Mouse (Mus musculus) CH12.LX (cell line): ENCODE data around the gene Borcs6. TPM values are rescaled to one million over a fixed set of nuclear protein-coding genes. Genes with fewer than 3 reads are reported as not detected.

ENCODE experiments used
- DNase-seq: peaks from one replicate; pipeline ENCODE4 v3.0.0-alpha.2; 2013; ENCODE audit errors: extremely low read depth
- H3K27ac ChIP-seq: 2 replicates; pipeline ENCODE4 v1.5.1; 2012; ENCODE audit warnings: low read depth, mild to moderate bottlenecking, control low read depth, moderate library complexity; ENCODE audit not compliant: insufficient read depth
- H3K27me3 ChIP-seq: replicated peaks from 2 replicates; pipeline ENCODE3; 2012; ENCODE audit warnings: inconsistent platforms
- H3K36me3 ChIP-seq, 2 experiments: replicated peaks in 1 of 2; 2 replicates each; pipeline versions ENCODE3 to v1.6.1; 2012; ENCODE audit warnings: inconsistent platforms in 1 of 2, low read length in 1 of 2, mild to moderate bottlenecking in 1 of 2, mixed read lengths in 1 of 2, moderate library complexity in 1 of 2; ENCODE audit not compliant: control insufficient read depth in 1 of 2, insufficient read depth in 1 of 2
- H3K4me1 ChIP-seq, 2 experiments: 2 replicates each; pipeline ENCODE4 v1.6.1; 2012; ENCODE audit warnings: inconsistent platforms in 1 of 2, moderate library complexity in 1 of 2; ENCODE audit not compliant: insufficient read depth in 2 of 2, control insufficient read depth in 1 of 2
- H3K4me2 ChIP-seq: 2 replicates; pipeline ENCODE4 v1.6.1; 2012; ENCODE audit warnings: low read depth, mild to moderate bottlenecking, control low read depth; ENCODE audit not compliant: poor library complexity, insufficient read depth, severe bottlenecking
- H3K4me3 ChIP-seq, 3 experiments: fragments of 150-350 bp in 1 of 3; sonication (generic) in 1 of 3; replicated peaks in 1 of 3; 2 replicates each; pipeline versions ENCODE3 to v1.5.1; 2011 to 2012; ENCODE audit warnings: low read depth in 2 of 3, low read length in 2 of 3, mild to moderate bottlenecking in 2 of 3, moderate library complexity in 2 of 3, control low read depth in 1 of 3, improper control_type of control experiment in 1 of 3, inconsistent platforms in 1 of 3, mixed read lengths in 1 of 3; ENCODE audit not compliant: poor library complexity in 1 of 3
- H3K79me2 ChIP-seq: replicated peaks from 2 replicates; pipeline ENCODE4 v1.6.1; 2012; ENCODE audit warnings: mild to moderate bottlenecking, moderate library complexity; ENCODE audit not compliant: control insufficient read depth, poor library complexity, insufficient read depth, severe bottlenecking; ENCODE audit errors: extremely low read depth
- H3K9ac ChIP-seq: 2 replicates; pipeline ENCODE4 v1.6.1; 2012; ENCODE audit warnings: low read depth, mild to moderate bottlenecking, control low read depth, moderate library complexity; ENCODE audit not compliant: insufficient read depth
- H3K9me3 ChIP-seq: replicated peaks from 2 replicates; pipeline ENCODE3; 2012; ENCODE audit warnings: low read length, inconsistent platforms, mixed read lengths
- BHLHE40 ChIP-seq: IDR thresholded peaks from 2 replicates; pipeline ENCODE4 v1.6.1; 2011; ENCODE audit warnings: mild to moderate bottlenecking, low read depth, low read length, improper control_type of control experiment
- CHD1 ChIP-seq: IDR thresholded peaks from 2 replicates; pipeline ENCODE4 v1.6.1; 2012; ENCODE audit warnings: low read depth, low read length, improper control_type of control experiment, inconsistent platforms
- CHD2 ChIP-seq: IDR thresholded peaks from 2 replicates; pipeline ENCODE4 v1.6.1; 2011; ENCODE audit warnings: low read length, improper control_type of control experiment
- E2F4 ChIP-seq: IDR thresholded peaks from 2 replicates; pipeline ENCODE4 v1.6.1; 2011; ENCODE audit warnings: low read depth, low read length, improper control_type of control experiment; ENCODE audit not compliant: insufficient replicate concordance
- ELF1 ChIP-seq: IDR thresholded peaks from 2 replicates; pipeline ENCODE4 v1.6.1; 2014; ENCODE audit warnings: low read depth, mild to moderate bottlenecking, inconsistent platforms, low read length, improper control_type of control experiment
- EP300 ChIP-seq: IDR thresholded peaks from 2 replicates; pipeline ENCODE4 v1.6.1; 2011; ENCODE audit warnings: low read length, improper control_type of control experiment
- ETS1 ChIP-seq: conservative IDR thresholded peaks from 2 replicates; pipeline ENCODE4 v1.6.1; 2012; ENCODE audit warnings: low read depth, mild to moderate bottlenecking, inconsistent platforms, low read length, improper control_type of control experiment, moderate library complexity
- HCFC1 ChIP-seq: IDR thresholded peaks from 2 replicates; pipeline ENCODE4 v1.6.1; 2012; ENCODE audit warnings: low read depth, mild to moderate bottlenecking, inconsistent platforms, low read length, improper control_type of control experiment
- IRF4 ChIP-seq: IDR thresholded peaks from 2 replicates; pipeline ENCODE4 v1.6.1; 2014; ENCODE audit warnings: low read depth, mild to moderate bottlenecking, inconsistent platforms, low read length, improper control_type of control experiment
- JUN ChIP-seq: IDR thresholded peaks from 2 replicates; pipeline ENCODE4 v1.6.1; 2011; ENCODE audit warnings: low read depth, mild to moderate bottlenecking, low read length, improper control_type of control experiment, moderate library complexity; ENCODE audit not compliant: insufficient read depth
- KAT2A ChIP-seq: IDR thresholded peaks from 2 replicates; pipeline ENCODE4 v1.6.1; 2012; ENCODE audit warnings: low read length, improper control_type of control experiment, inconsistent platforms; ENCODE audit not compliant: insufficient replicate concordance
- MAX ChIP-seq: IDR thresholded peaks from 2 replicates; pipeline ENCODE4 v1.6.1; 2011; ENCODE audit warnings: low read length, improper control_type of control experiment
- MXI1 ChIP-seq: IDR thresholded peaks from 2 replicates; pipeline ENCODE4 v1.6.1; 2011; ENCODE audit warnings: mild to moderate bottlenecking, low read depth, low read length, improper control_type of control experiment
- MYC ChIP-seq: IDR thresholded peaks from 2 replicates; pipeline ENCODE4 v1.6.1; 2011; ENCODE audit warnings: low read depth, mild to moderate bottlenecking, improper control_type of control experiment, low read length
- NRF1 ChIP-seq: IDR thresholded peaks from 2 replicates; pipeline ENCODE4 v1.6.1; 2014; ENCODE audit warnings: low read depth, mild to moderate bottlenecking, inconsistent platforms, low read length, improper control_type of control experiment, moderate library complexity
- POLR2AphosphoS2 ChIP-seq: IDR thresholded peaks from 2 replicates; pipeline ENCODE4 v1.6.1; 2011; ENCODE audit warnings: low read depth, low read length, improper control_type of control experiment
- RCOR1 ChIP-seq: conservative IDR thresholded peaks from 2 replicates; pipeline ENCODE4 v1.6.1; 2012; ENCODE audit warnings: low read depth, mild to moderate bottlenecking, inconsistent platforms, low read length, improper control_type of control experiment
- SIN3A ChIP-seq: IDR thresholded peaks from 2 replicates; pipeline ENCODE4 v1.6.1; 2012; ENCODE audit warnings: low read length, improper control_type of control experiment, inconsistent platforms
- SMC3 ChIP-seq: IDR thresholded peaks from 2 replicates; pipeline ENCODE4 v1.6.1; 2011; ENCODE audit warnings: low read depth, low read length, improper control_type of control experiment
- TBP ChIP-seq: conservative IDR thresholded peaks from 2 replicates; pipeline ENCODE4 v1.6.1; 2011; ENCODE audit warnings: low read depth, low read length, improper control_type of control experiment
- TCF12 ChIP-seq: IDR thresholded peaks from 2 replicates; pipeline ENCODE4 v1.6.1; 2014; ENCODE audit warnings: low read depth, mild to moderate bottlenecking, inconsistent platforms, low read length, improper control_type of control experiment
- USF1 ChIP-seq: IDR thresholded peaks from 2 replicates; pipeline ENCODE4 v1.6.1; 2014; ENCODE audit warnings: low read depth, mild to moderate bottlenecking, inconsistent platforms, low read length, improper control_type of control experiment
- ZC3H11A ChIP-seq: IDR thresholded peaks from 2 replicates; pipeline ENCODE4 v1.6.1; 2012; ENCODE audit warnings: low read depth, mild to moderate bottlenecking, inconsistent platforms, low read length, improper control_type of control experiment
- ZKSCAN1 ChIP-seq: IDR thresholded peaks from 2 replicates; pipeline ENCODE4 v1.6.1; 2012; ENCODE audit warnings: low read depth, inconsistent platforms, low read length, improper control_type of control experiment, borderline replicate concordance
- ZMIZ1 ChIP-seq: IDR thresholded peaks from 2 replicates; pipeline ENCODE4 v1.6.1; 2012; ENCODE audit warnings: low read depth, mild to moderate bottlenecking, inconsistent platforms, low read length, improper control_type of control experiment
- ZNF384 ChIP-seq: IDR thresholded peaks from 2 replicates; pipeline ENCODE4 v1.6.1; 2012; ENCODE audit warnings: low read depth, low read length, improper control_type of control experiment, inconsistent platforms
- dilution Hi-C: fragments of 300-500 bp; cut with MboI; formaldehyde crosslinking; loops from 2 replicates; pipeline ENCODE4 v1.14.3; 2020; ENCODE audit warnings: low sequenced_read_pairs; ENCODE audit not compliant: extremely low pct_unique_long_range_greater_than_20kb, extremely low pct_ligation_motif_present
- in situ Hi-C: fragments of 300-500 bp; cut with MboI; formaldehyde crosslinking; loops from 3 replicates; pipeline ENCODE4 v1.14.3; 2019; ENCODE audit warnings: low sequenced_read_pairs, low pct_ligation_motif_present, low pct_unique_long_range_greater_than_20kb, mixed read lengths
- polyA plus RNA-seq: library from polyadenylated mRNA; unstranded; fragments of >175 nt; gene quantifications from 2 replicates; pipeline ENCODE4 v1.2.1, GENCODE M21; 2012; ENCODE audit warnings: low read depth; ENCODE audit not compliant: insufficient read length
- total RNA-seq, 2 experiments: library from RNA; depleted of rRNA; stranded (reverse); fragments of 300-350 nt in 1 of 2; fragments of >200 nt in 1 of 2; gene quantifications; 2 replicates each; pipeline ENCODE4 v1.2.3; 2012 to 2014

The Borcs6 gene
- total and polyA plus RNA-seq, 3 experiments, result 5.4 to 11.1 (median 7.3) TPM

DNA sequence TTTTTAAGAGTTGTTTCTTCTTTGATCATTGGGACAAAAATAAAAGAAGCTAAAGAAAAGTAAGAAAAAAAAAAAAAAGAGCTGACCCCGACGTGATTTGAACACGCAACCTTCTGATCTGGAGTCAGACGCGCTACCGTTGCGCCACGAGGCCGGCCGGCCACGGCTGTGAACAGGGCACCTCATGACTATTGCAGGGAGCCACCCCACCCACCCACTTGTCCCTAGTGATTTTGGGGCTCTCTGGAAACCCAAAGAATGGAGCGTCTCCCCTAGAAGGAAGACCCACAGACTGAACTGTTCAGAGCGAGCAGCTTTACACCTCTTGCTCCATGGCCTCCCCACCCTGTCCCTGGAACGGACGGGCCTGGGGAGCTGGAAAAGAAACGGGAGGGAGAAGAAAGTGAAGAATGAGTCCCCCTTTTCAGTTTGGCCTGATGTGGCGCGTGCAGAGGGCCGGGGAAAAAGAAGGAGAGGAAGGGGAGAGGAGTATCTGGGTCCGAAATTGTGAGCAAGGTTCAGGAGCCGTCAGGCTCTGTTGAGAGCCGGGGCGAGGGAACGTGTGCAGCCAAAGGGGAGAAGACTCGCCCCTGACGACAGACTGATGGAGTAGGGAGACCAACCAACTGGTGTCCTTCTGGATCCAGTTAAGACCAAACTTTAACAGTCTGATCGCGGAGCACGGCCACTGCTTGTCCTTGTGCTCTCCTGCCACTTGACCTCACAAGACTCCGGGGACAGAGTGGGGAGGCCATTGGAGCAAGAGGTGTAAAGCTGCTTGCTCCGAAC lies 4.1 kb downstream of the Borcs6 start (continued):
- TF ChIP-seq HCFC1 (peak; percentile 56), JUN (no peak), TCF12 (no peak), ZC3H11A (no peak)
- TF ChIP-seq, all 38 proteins: peak for 15

GRCm38 (mm10) chr11:69064259-69065133 lies 5.0 kb downstream of the Borcs6 start:
- no peak for DNase-seq
- Histone ChIP-seq H3K27ac (no peak overlapping the region), H3K27me3 (peaks cover 6% of the 10 kb centered on the region), H3K4me1 (peaks cover 7 to 31% of the 10 kb centered on the region in 2 experiments), H3K36me3 (no peaks in the 10 kb centered on the region), H3K79me2 (no peaks in the 10 kb centered on the region), H3K4me2 (peak overlapping the region; percentile 62; the same call in 1 of the 2 replicates), H3K4me3 (peak overlapping the region; percentile 63 to 95 (median 78)), H3K9ac (peak overlapping the region; percentile 42), H3K9me3 (no peaks in the 10 kb centered on the region)
- no peak for TF ChIP-seq TCF12
- peak; percentile 30 for TF ChIP-seq BHLHE40
- no peak for TF ChIP-seq TBP
- no peak for TF ChIP-seq HCFC1
- no peak for TF ChIP-seq ZMIZ1
- TF ChIP-seq RCOR1, result no peak
- TF ChIP-seq CHD2, result no peak
- TF ChIP-seq SMC3, result no peak
- TF ChIP-seq ZKSCAN1, result no peak
- TF ChIP-seq MYC, result no peak
- no peak for TF ChIP-seq CHD1
- no peak for TF ChIP-seq NRF1
- no peak for TF ChIP-seq IRF4
- no peak for TF ChIP-seq ETS1
- no peak for TF ChIP-seq EP300
- no peak for TF ChIP-seq JUN
- TF ChIP-seq SIN3A, result no peak
- TF ChIP-seq ZNF384, result 0 out of 2 replicates have a peak, but pooled peaks have one; percentile 17
- no peak for TF ChIP-seq USF1
- peak; percentile 53; the same call in 1 of the 2 replicates for TF ChIP-seq MAX
- TF ChIP-seq ELF1, result no peak
- no peak for TF ChIP-seq MXI1
- TF ChIP-seq KAT2A, result no peak
- TF ChIP-seq POLR2AphosphoS2, result no peak
- no peak for TF ChIP-seq ZC3H11A
- no peak for TF ChIP-seq E2F4
- dilution Hi-C loops (no loop called here), in situ Hi-C loops (loop anchor here (5.0 kb wide), 1 partner anchor 53 kb away; no protein-coding TSS in a partner anchor)
